Mouse (Mus musculus): ENCODE results near the gene Acad12.
"Not testable (repeated sequence)": the region's sequence is repeated elsewhere in the genome, so short reads cannot be mapped to it uniquely, and the experiment has no call there.

The Acad12 gene

DNA sequence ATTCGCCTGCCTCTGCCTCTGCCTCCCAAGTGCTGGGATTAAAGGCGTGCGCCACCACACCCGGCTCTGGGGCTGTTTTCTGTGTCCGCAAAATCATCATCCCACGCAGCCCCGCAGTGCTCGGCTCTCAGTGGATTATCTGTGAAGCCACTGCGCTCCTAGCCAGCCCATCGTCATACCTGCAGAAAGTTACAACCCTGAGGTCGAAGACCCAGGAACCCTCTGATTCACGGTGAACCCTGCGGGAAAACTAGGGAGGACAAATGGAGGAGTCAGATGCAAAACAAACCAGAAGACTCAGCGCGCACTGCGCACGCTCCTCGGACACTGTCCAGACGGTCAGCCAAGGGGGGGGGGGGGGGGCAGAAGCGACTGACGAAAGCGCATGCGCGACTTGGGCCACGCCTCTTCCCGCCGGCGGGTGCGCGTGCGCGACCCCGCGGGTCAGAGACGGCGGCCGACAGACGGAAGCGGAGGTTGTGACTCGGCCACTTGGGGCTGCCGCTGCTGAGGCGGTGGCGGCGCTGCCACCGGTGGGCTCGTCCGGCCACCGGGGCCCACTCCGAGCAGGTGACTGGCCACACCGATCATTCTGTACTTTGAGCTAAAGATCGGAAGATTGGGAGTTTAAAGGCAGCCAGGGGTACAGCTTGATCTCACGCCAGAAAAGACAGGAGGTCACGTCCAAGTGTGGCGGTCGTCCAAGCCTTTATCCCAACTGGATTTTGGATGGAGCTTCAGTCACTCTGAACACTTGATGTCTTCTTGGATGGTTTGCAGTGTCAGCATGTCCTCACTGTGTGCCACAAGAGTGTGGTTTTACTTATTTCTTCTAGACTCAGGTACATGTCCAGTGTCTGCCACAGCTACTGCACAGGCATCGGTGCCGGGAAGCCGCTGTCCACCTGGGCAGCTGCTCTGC lies at the start of gene Acad12:
Gene Acad12 (minus strand): TSS at position 347 of the 922 bp plus-strand sequence.
- DNase-seq: peak; percentile 92

- no peak for DNase-seq
These were observed 49.7 kb upstream of the Acad12 start for GRCm38 (mm10) chr5:121668411-121668810.

DNA sequence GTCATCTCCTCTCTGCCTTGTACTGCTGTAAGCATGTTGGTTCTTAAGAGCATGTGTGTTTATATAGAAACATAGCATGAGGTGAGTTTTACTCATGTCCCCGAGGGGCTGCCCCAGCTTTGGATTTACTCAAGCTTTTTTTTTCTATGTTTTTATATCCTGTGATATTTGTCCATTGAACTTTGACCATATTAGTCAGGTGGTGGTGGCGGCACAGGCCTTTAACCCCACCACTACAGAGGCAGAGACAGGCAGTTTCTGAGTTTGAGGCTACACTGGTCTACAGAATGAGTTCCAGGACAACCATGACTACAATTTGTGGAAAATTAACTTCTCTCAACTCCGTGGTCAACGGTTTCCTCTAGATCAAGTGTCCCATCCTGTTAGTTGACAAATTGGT lies 48.3 kb upstream of the Acad12 start:
- DNase-seq: no peak

GRCm38 (mm10) chr5:121664971-121665370 lies 46.2 kb upstream of the Acad12 start:
- DNase-seq: no peak

GRCm38 (mm10) chr5:121664078-121664477 lies 45.3 kb upstream of the Acad12 start:
- DNase-seq: no peak

DNA sequence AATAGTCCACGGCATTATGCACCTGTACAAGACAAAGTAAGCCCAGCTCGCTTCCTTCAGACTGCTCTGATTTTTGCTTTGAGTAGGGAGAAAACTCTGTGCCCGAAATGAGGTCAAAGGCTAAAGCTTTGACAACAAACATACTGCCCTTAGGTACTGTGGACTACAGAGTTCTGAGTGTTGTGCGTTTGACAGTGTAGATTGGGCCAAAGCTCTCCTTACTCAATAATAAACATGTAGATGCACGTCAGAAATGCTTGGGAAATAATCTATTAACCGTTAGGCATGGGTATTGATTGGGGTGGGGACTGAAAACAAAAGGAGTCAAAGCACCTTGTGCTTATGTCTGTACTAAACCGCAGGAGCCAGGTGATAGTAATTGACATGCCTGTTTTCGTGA lies 44.7 kb upstream of the Acad12 start:
- DNase-seq: no peak

GRCm38 (mm10) chr5:121661494-121661893 lies 42.8 kb upstream of the Acad12 start:
- no peak for DNase-seq

- DNase-seq: no peak
These were observed 42.1 kb upstream of the Acad12 start for GRCm38 (mm10) chr5:121660897-121661254.

DNA sequence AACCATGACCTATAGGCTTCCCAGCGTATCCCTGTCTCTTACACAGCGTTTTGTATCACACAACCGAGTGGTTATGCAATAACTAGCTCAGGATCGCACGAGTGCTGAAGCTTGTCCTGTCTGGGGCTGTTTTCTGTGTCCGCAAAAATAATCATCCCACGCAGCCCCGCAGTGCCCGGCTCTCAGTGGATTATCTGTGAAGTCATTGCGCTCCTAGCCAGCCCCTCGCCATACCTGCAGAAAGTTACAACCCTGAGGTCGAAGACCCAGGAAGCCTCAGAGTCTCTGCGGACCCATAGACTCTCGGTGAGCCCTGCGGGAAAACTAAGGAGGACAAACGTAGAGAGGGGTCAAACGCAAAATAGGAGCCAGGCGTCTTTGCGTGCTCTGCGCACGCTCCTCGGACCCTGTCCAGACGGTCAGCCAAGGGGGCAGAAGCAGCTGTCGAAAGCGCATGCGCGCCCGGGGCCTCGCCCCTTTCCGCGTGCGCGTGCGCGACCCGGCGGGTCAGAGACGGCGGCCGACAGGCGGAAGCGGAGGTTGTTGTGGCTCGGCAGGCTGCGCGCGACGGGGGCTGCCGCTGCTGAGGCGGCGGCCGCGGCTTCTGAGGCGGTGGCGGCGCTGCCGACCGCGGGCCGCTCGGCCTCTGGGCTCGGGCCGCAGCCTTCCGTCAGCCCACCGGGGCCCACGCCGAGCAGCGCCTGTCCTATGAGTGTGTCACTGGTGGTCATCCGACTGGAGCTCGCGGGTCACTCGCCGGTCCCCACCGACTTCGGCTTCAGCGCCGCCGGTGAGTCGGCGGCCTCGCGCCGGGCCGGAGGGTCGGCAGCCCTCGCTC lies 41.5 kb upstream of the Acad12 start, which contains the start of the genes Acad10 and Brap:
Gene Acad10 (minus strand): TSS at position 456 of the 838 bp plus-strand sequence.
Gene Brap (plus strand): TSS at position 505 of the 838 bp plus-strand sequence.
- peak; percentile 96 for DNase-seq

DNA sequence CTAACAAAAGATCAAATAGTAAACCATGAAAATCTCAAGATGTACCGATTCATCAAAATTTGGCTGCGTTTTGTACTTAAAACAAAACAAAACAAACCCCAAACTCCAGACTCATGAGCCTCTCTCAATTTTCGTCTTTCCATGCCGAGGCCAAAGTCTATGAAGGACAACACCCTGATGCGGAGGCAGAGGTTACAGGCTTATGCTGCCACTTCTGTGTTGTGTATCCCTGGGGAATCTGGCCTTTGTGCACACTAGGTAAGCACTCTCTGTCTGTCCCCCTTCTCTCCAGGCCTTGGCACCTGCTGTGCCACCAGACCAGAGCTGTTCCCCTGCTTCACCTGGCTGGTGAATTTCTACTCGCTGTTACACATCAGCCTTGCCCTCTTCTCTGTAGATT lies 38.9 kb upstream of the Acad12 start:
- not testable (repeated sequence) for DNase-seq

- DNase-seq: not testable (repeated sequence)
These were observed 38.1 kb upstream of the Acad12 start for GRCm38 (mm10) chr5:121656866-121657265.

- no peak for DNase-seq
These were observed 35.8 kb upstream of the Acad12 start for GRCm38 (mm10) chr5:121654526-121654925.

DNA sequence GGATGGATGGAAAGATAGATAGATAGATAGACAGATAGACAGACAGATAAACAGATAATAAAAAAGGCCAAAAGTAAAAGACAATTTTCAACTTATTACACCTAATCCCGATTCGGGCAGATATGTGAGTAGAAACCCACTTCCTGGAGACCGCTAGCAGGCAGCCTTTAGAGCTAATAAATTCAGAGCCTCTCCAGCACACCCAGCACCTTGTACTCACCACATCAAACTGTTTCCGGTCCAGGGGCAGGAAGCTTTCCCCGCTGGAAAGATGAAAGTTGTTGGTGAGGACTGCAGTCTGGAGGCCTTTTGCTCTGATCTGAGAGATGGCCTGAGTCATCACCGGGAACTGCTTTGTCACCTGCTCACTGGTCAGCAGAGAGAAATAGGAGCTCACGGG lies 30.4 kb upstream of the Acad12 start:
- DNase-seq: no peak

DNA sequence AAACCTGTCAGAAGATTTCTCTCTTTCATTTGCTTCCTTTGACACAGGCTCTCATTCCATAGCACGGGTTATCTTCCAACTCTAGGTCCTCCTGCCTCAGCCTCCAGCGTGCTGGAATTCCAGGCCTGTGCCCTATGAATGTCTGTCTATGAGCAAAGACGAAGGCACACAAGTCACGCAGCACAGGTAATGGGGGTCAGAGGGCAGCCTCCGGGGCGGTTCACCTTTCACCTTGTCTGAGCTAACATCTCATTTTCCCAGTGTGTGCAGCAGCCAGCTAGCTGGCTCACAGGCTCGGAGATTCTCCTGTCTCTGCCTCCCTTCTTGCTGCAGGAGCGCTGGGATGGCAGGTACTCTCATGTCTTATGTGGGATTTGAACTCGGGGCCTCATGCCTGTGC lies 20.9 kb upstream of the Acad12 start:
- DNase-seq: no peak

DNA sequence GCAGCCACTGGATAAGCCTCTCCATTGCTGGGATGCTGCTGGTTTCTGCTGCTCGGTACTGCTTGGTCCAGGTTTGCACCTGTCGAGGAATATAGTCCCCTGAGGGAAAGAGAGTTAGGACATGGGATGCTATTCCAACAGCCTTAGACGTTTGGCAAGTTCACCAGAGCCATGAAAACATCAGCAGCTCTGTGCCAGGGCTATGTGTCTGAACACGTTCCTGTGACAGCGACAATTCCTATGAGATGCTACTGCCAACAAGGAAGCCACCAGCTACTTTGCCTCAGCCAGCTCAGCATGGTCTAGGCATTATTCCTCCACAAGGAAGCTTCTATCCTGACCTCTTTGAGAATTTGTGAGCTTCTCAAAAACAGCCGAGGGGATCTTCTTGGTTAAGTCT lies 18.6 kb upstream of the Acad12 start:
- no peak for DNase-seq

DNA sequence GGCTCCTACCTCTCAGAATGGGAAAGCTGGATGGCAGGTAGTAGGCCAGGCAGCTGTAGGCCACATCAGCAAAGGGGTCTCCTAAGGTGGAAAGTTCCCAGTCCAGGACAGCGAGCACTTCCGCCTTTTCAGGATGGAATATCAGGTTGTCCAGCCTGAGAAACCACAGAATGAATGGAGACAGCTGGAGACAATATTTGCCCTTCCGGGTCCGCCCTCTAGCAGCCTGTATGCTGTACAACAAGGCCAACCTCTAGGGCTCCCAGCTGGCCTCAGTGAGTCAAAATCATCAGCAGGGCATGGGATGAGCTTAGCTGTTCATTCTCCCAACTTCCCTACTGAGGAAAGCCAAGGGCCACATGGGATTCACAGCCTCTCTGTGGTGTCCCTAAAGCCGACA lies 15.9 kb upstream of the Acad12 start:
- DNase-seq: no peak

DNA sequence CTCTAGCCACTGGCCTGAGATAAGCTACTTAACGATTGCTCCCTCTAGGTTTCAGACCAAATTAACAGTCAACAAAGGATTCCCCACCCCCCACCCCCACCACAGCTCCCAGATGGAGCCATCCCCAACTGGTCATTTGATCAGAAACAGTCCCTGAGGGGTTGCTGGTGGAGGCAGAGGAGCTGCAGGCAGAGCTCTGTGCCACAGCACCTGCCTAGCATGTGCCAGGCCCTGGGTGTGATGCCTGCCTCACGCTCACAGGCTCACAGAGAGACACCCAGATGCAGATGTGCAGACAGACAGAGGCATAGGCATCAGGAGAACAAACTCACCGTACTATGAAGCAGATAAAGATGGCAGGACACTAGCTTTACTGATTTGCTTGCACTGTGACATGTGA lies 14.1 kb upstream of the Acad12 start:
- no peak for DNase-seq

GRCm38 (mm10) chr5:121631106-121631647 lies 12.4 kb upstream of the Acad12 start:
- DNase-seq: peak; percentile 42

GRCm38 (mm10) chr5:121627871-121628270 lies 9.1 kb upstream of the Acad12 start:
- peak; percentile 89 for DNase-seq

DNA sequence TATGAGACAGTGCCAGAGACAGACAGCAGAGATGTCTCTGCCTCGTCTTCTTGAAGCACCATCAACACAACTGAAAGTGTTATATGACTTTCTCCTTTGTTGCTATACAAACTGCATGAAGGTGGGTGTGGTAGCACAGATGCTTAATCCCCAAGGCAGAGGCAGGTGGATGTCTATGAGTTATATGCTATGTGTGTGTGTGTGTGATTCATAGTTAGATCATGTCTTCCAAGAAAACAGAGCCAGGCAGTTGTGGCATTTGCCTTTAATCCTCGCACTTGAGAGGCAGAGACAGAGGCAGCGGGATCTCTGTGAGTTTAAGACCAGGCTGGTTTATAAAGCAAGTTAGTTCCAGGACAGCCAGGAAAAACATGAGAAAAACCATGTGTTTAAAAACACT lies 4.5 kb upstream of the Acad12 start:
- DNase-seq: no peak

- no peak for DNase-seq
These were observed 2.4 kb upstream of the Acad12 start for GRCm38 (mm10) chr5:121621102-121621501.

DNA sequence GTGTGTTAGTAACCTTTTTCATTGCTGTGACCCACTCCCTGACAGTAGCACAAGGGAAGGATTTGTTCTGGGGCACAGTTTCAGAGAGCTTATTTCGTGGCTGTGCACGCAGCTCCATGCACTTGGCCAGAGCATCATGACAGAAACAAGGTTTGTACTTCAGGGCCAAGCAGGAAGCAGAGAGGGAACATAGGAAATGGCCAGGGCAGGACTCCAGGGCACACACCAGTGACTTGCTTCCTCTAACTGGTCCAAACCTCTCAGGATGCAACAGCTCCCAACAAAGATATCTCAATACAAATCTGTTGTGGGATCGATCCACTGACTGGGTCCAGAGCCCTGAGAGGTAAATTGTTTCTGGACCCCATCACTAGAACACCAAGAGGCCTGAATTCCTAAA lies 3.8 kb downstream of the Acad12 start:
- not testable (repeated sequence) for DNase-seq

- DNase-seq: no peak
These were observed 6.7 kb downstream of the Acad12 start for GRCm38 (mm10) chr5:121612036-121612435.
